Mouse (Mus musculus) forebrain, embryonic 16.5 days (tissue): ENCODE measurements around the gene Ms4a6d. TPM values are rescaled to one million over a fixed set of nuclear protein-coding genes. Genes with fewer than 3 reads are reported as not detected.

Experiments used
- ATAC-seq: fragments of 200-750 bp; cut with Nextera tagmentation; 2 replicates; pipeline ENCODE4 v1.8.0; 2017; ENCODE audit warnings: mild to moderate bottlenecking, moderate library complexity
- H3K27ac ChIP-seq: fragments of 300-500 bp; sonication (generic); 2 replicates; pipeline ENCODE4 v1.5.1; 2014; ENCODE audit warnings: low read length, control low read depth
- H3K27me3 ChIP-seq: fragments of 300-500 bp; sonication (generic); replicated peaks from 2 replicates; pipeline ENCODE4 v1.6.1; 2014; ENCODE audit warnings: low read length; ENCODE audit not compliant: control insufficient read depth, insufficient read depth
- H3K36me3 ChIP-seq: fragments of 300-500 bp; sonication (generic); 2 replicates; pipeline ENCODE4 v1.6.1; 2014; ENCODE audit not compliant: control insufficient read depth, insufficient read depth
- H3K4me1 ChIP-seq: fragments of 300-500 bp; sonication (generic); replicated peaks from 2 replicates; pipeline ENCODE4 v1.6.1; 2014; ENCODE audit warnings: low read length; ENCODE audit not compliant: control insufficient read depth, insufficient read depth
- H3K4me2 ChIP-seq: fragments of 300-500 bp; sonication (generic); 2 replicates; pipeline ENCODE4 v1.6.1; 2014; ENCODE audit warnings: mild to moderate bottlenecking, low read length, control low read depth
- H3K4me3 ChIP-seq: fragments of 300-500 bp; sonication (generic); replicated peaks from 2 replicates; pipeline ENCODE4 v1.5.1; 2014; ENCODE audit warnings: mild to moderate bottlenecking, low read length, control low read depth
- H3K9ac ChIP-seq: fragments of 300-500 bp; sonication (generic); replicated peaks from 2 replicates; pipeline ENCODE4 v1.6.1; 2014; ENCODE audit warnings: low read depth, low read length, control low read depth
- H3K9me3 ChIP-seq: fragments of 300-500 bp; sonication (generic); 2 replicates; pipeline ENCODE4 v1.6.1; 2016; ENCODE audit warnings: low read length; ENCODE audit not compliant: control insufficient read depth
- WGBS: fragments of 180-500 bp; shearing (Covaris S2); extraction: QIAGEN DNeasy Blood & Tissue Kit; methylation state at CpG from one replicate; pipeline ENCODE4 v1.1.7; 2014; 5-methylcytosine and 5-hydroxymethylcytosine counted together
- polyA plus RNA-seq: library from polyadenylated mRNA; unstranded; fragments of >200 nt; fragmentation: Nextera tagmentation; extraction: Ambion mirVana; gene quantifications from 2 replicates; pipeline ENCODE4 v1.2.1, GENCODE M21; 2015

Ms4a6d gene
- polyA plus RNA-seq = 1.4 and 1.9 TPM in 2 replicates

DNA sequence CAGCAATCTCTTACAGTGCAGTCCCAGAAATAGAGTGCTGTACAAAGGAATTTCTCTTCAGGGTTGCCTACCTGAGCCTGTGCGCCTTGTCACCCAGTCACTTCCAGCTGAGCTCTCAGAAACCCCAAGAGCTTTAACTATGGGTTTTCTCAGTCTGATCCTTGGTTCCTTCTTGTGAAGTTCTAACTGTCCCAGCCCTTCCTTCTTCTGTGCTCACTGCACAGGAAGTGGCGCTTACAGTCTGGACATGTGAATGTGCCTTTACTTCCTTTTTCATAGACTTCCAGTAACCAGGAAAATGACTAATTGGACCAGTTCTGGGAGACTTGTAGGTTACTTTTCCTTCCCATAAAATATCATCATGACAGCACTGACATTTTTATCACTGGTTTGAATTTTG, at the start of gene Ms4a6d:
Ms4a6d (minus strand) TSS at position 247 of the 400 bp plus-strand sequence.
- Histone ChIP-seq H3K9me3 (no peaks in the 10 kb centered on the region), H3K4me2 (no peak within 1 kb of the TSS), H3K9ac (no peak within 1 kb of the TSS), H3K27me3 (no peaks in the 10 kb centered on the region), H3K4me1 (no peaks in the 10 kb centered on the region), H3K4me3 (no peak within 1 kb of the TSS), H3K36me3 (no peaks in the 10 kb centered on the region), H3K27ac (no peak within 1 kb of the TSS)
- no peak for ATAC-seq
- 92% methylated on average over 2 of the region's 2 CpGs for WGBS

DNA sequence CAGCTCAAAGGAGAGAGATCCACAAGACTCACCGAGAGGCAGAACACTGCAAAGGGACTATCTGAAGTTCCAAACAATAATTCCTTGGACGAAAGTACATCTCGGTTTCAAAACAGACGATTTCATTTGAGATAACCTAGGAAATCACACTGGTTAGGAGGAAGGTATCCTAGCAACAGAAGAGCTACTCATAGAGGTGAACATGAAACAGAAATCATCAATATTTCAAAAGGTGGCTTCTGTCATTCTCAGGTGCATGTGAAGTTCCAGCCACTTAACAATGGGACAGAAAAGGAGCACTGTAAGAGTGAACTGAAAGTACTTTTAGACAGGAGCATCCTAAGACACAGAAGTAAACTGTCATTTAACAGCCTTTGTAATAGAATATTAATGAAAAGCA, 44.9 kb upstream of the Ms4a6d start:
- H3K4me1 ChIP-seq = no peaks in the 10 kb centered on the region
- H3K27ac ChIP-seq = no peak overlapping the region
- H3K27me3 ChIP-seq = no peaks in the 10 kb centered on the region
- H3K9ac ChIP-seq = no peak overlapping the region
- no peak overlapping the region for H3K4me3 ChIP-seq
- no peaks in the 10 kb centered on the region for H3K9me3 ChIP-seq
- 81% methylated on average over 4 of the region's 4 CpGs for WGBS
- ATAC-seq = no peak
- H3K4me2 ChIP-seq = no peak overlapping the region
- H3K36me3 ChIP-seq = no peaks in the 10 kb centered on the region

DNA sequence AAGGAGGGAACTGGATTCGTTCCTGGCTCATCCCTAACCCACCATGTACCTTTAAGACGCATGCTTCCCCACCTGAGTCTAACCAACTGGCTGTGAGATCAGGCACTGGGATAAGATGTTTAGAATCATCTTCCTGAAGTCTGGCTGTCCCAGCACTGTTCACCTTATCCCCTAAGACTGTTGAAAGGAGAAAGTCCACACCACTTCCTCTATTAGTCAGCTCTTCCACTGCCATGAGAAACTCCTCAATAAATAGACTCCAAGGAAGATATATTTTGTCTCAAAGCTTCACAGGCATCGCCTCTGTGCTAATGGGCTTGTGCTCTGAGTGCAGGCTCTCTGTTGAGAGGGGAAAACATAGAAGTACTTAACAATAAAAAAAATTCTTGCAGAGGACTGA, 41.5 kb upstream of the Ms4a6d start:
- Histone ChIP-seq H3K27me3 (no peaks in the 10 kb centered on the region), H3K4me2 (no peak overlapping the region), H3K4me3 (no peak overlapping the region), H3K36me3 (no peaks in the 10 kb centered on the region), H3K27ac (no peak overlapping the region), H3K4me1 (no peaks in the 10 kb centered on the region), H3K9ac (no peak overlapping the region), H3K9me3 (no peaks in the 10 kb centered on the region)
- WGBS = 81% methylated on average over 3 of the region's 3 CpGs
- no peak for ATAC-seq

DNA sequence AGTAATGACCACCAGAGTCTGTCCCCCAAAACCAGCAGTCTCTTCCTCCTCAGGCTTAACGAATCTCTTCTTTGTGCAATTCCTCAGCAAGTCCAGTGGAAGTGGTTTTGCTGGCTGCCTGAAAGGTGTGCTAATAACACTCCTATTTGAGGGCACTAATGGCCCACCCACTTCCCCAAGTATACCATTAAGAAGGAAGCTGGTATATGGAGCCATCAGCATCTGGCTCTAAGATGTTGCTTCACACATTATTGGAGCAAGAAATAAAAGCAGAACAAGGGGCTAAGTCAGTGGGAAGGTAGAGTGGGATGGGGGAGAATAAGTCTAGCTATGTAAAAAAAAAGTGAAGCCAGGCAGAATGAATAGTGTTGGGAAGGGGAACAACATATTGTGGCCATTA, 36.1 kb upstream of the Ms4a6d start, which contains the start of gene Ms4a3:
Ms4a3 (minus strand) TSS at position 120 of the 400 bp plus-strand sequence.
- no peak within 1 kb of the TSS for H3K4me2 ChIP-seq
- H3K27ac ChIP-seq = no peak within 1 kb of the TSS
- no peaks in the 10 kb centered on the region for H3K27me3 ChIP-seq
- H3K9me3 ChIP-seq = no peaks in the 10 kb centered on the region
- no peak within 1 kb of the TSS for H3K4me3 ChIP-seq
- H3K36me3 ChIP-seq = no peaks in the 10 kb centered on the region
- no peak for ATAC-seq
- H3K4me1 ChIP-seq = no peaks in the 10 kb centered on the region
- 58% methylated on average over 1 of the region's 1 CpGs for WGBS
- H3K9ac ChIP-seq = no peak within 1 kb of the TSS

DNA sequence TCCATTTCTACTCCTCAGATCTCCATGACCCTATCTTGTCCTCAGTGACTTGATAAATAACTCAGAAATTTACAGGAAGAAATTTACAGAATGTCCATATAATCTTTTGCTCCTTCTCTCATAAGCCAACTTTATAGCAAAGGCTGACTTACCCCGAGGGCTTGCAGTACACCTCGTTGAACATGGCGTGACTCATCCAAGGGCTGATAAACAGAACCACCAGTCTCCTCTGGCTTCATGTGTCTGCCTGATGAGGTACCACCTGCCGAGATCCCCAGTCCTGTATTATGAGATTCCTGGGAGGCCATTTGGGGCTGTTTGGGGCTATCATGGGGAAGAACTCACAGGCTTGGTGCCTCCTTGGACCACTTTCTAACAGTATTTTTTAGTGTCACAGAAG, 34.4 kb upstream of the Ms4a6d start:
- Histone ChIP-seq H3K27me3 (no peaks in the 10 kb centered on the region), H3K36me3 (no peaks in the 10 kb centered on the region), H3K9ac (no peak overlapping the region), H3K4me2 (no peak overlapping the region), H3K27ac (no peak overlapping the region), H3K4me1 (no peaks in the 10 kb centered on the region), H3K4me3 (no peak overlapping the region), H3K9me3 (no peaks in the 10 kb centered on the region)
- WGBS = 69% methylated on average over 4 of the region's 4 CpGs
- ATAC-seq = no peak

DNA sequence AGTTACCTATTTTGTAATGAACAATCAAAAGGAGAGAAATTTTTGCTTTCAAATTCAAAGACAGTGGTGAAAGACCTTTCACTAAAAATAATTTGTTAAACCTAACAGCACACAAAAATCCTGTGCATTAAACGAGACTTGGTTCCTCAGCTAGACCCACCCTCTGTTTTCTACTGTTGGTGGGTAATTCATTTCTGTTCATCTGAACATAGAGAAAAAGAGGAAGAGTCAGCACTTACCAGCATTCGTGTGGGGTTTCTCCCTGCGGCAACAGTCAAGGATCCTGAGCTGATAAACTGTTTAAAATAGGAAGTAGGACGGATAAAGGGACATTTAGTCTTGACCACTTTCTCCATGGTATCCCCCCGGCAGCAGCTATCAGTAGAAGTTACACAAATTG, 30.9 kb upstream of the Ms4a6d start:
- Histone ChIP-seq H3K27ac (no peak overlapping the region), H3K36me3 (no peaks in the 10 kb centered on the region), H3K4me1 (no peaks in the 10 kb centered on the region), H3K9ac (no peak overlapping the region), H3K27me3 (no peaks in the 10 kb centered on the region), H3K4me2 (no peak overlapping the region), H3K4me3 (no peak overlapping the region), H3K9me3 (no peaks in the 10 kb centered on the region)
- ATAC-seq = no peak
- 89% methylated on average over 5 of the region's 5 CpGs for WGBS

DNA sequence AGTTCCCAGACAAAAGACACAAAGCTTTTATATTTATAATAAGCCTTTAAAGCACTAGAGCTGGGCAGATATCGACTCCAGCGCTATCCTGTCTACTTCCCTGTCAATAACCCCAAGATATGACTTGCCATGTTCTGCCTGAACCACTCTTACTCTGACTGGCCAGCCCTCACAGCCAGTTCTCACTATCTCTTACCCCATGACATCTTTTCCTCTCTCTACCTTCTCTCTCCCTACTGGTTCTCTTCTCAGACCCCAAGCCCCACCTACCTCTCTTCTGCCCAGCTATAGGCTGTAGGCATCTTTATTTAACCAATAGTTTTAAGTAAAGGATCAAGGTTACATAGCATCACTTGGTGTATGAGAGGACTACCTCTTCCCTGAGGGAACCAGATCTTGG, 29.7 kb upstream of the Ms4a6d start:
- no peaks in the 10 kb centered on the region for H3K36me3 ChIP-seq
- H3K4me2 ChIP-seq = no peak overlapping the region
- H3K4me3 ChIP-seq = no peak overlapping the region
- no peak for ATAC-seq
- no peaks in the 10 kb centered on the region for H3K9me3 ChIP-seq
- no peaks in the 10 kb centered on the region for H3K27me3 ChIP-seq
- WGBS = 78% methylated on average over 2 of the region's 2 CpGs
- H3K27ac ChIP-seq = no peak overlapping the region
- H3K9ac ChIP-seq = no peak overlapping the region
- H3K4me1 ChIP-seq = no peaks in the 10 kb centered on the region

DNA sequence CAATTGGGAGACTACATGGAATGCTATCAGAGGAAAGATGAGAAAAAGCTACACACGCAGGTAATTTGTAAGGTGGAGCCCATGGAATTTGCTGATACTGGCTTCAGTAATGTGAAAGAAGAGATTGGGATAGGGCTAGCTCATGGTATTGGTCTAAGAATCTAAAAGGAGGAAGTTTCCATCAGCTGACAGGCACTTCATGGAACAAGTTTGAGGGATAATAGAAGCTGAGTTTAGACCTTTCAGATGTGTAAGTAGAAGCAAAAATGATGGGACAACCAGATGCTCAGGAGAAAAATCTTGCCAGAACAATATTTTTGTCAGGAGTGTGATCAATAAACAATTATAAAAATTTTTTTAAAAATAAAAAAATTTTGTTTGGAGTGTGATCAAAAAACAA, 29.1 kb upstream of the Ms4a6d start:
- Histone ChIP-seq H3K9ac (no peak overlapping the region), H3K27me3 (no peaks in the 10 kb centered on the region), H3K36me3 (no peaks in the 10 kb centered on the region), H3K4me3 (no peak overlapping the region), H3K4me2 (no peak overlapping the region), H3K9me3 (no peaks in the 10 kb centered on the region), H3K4me1 (no peaks in the 10 kb centered on the region), H3K27ac (no peak overlapping the region)
- 81% methylated on average over 1 of the region's 1 CpGs for WGBS
- no peak for ATAC-seq

DNA sequence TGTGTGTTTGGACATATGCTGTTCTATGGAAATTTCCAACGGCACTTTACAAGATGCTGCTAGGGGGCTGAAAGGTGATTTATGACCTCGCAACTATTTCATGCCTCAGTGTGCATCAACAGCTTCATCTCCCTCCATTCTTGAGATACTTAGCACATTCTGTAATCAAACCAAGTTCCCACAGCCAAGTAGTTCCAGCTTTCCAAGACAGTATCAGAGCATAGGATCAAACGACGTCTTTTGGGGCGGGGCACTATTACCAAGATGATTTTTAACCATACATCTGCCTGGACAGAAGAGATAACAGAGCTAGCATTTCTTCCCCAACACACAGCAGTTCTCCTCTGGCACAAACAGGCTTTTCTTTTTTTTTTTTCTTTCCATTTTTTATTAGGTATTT, 20.6 kb upstream of the Ms4a6d start:
- ATAC-seq = no peak
- no peaks in the 10 kb centered on the region for H3K9me3 ChIP-seq
- 78% methylated on average over 5 of the region's 5 CpGs for whole genome bisulfite sequencing
- no peaks in the 10 kb centered on the region for H3K4me1 ChIP-seq
- H3K4me2 ChIP-seq = no peak overlapping the region
- H3K27me3 ChIP-seq = no peaks in the 10 kb centered on the region
- no peaks in the 10 kb centered on the region for H3K36me3 ChIP-seq
- no peak overlapping the region for H3K9ac ChIP-seq
- H3K27ac ChIP-seq = no peak overlapping the region
- H3K4me3 ChIP-seq = no peak overlapping the region

DNA sequence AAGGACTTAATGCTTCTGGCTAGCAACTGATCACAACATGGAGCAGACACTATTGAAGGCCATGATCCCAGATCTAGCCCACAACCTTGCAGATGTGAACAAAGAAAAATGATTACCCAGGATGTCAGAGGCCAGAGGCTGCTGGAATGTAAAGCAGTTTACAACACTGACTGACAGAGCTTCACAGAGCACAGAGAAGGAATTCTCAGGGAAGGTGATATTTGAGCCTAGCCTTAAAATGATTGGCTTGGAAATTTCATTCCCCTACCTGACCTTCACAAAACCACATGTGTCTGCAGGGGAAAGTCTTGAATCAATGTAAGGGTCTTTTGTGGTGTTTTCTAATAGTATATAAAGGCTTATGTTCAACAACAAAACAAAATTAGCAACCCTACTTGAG, 20.2 kb upstream of the Ms4a6d start:
- ATAC-seq = no peak
- H3K9ac ChIP-seq = no peak overlapping the region

More for the DNA sequence above, 20.2 kb upstream of the Ms4a6d start:
- H3K36me3 ChIP-seq = no peaks in the 10 kb centered on the region
- H3K27ac ChIP-seq = no peak overlapping the region
- H3K27me3 ChIP-seq = no peaks in the 10 kb centered on the region
- H3K9me3 ChIP-seq = no peaks in the 10 kb centered on the region
- no peak overlapping the region for H3K4me2 ChIP-seq
- no peak overlapping the region for H3K4me3 ChIP-seq
- no peaks in the 10 kb centered on the region for H3K4me1 ChIP-seq
